Mouse (Mus musculus): ENCODE results near the gene Ccna1. TPM values are rescaled to one million over a fixed set of nuclear protein-coding genes. Genes with fewer than 3 reads are reported as not detected.

The Ccna1 gene
- 0.26 TPM in 1 of 2 replicates, not detected in the other for polyA plus RNA-seq (2012; ENCODE audit: low replicate concordance)

DNA sequence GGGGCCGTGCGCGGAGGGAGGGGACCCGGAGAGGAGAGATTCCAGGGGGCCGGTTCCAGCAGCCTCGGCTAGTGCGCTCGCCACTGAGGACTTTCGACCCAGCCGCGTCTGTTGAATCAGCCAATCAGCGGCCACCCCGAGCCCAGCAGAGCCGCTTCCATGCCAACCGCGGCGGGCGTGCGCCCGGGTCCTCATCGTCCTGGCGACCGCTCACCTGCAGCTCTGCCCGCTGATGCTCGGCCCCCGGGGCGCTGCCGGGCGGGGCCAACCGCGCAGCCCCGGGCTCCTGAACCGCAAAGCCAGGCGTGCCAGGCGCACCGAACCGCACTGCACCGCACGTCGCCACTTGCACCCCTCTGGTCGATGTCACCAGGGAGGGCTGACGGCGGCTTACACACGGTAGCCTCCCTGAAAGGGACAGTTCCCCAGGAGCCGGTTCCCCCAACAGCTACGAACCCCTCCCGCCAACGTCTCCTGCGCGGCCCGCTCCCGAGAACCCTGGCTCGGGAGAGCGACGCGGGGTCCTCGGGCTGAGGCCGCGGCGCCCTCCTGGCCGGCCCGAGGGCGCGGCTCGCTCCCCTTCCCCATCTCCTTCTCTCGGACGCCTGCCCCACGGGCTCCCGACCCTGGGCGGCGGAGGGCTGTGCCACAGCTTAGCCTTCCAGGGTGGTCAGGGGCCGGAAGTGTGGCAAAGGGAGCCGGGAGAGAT, at the start of gene Ccna1:
Gene Ccna1 (minus strand): TSS at position 464 of the 709 bp plus-strand sequence.

Other genes starting within 250 kb of the Ccna1 start
- 41.6 and 67.5 TPM in 2 replicates for gene Rfxap, start 247.7 kb downstream of the Ccna1 start, polyA plus RNA-seq (2012; ENCODE audit: low replicate concordance)
- gene Sertm1, start 139.6 kb downstream of the Ccna1 start, polyA plus RNA-seq (2012; ENCODE audit: low replicate concordance) = not detected in 2 replicates
- gene Spg20, start 56.6 kb upstream of the Ccna1 start, polyA plus RNA-seq (2012; ENCODE audit: low replicate concordance) = 8.9 and 9.8 TPM in 2 replicates
- not detected in 2 replicates for gene Ccdc169, start 81.8 kb upstream of the Ccna1 start, polyA plus RNA-seq (2012; ENCODE audit: low replicate concordance)
- not detected in 2 replicates for gene Sohlh2, start 126.5 kb upstream of the Ccna1 start, polyA plus RNA-seq (2012; ENCODE audit: low replicate concordance)
- gene Dclk1, start 186.9 kb upstream of the Ccna1 start, polyA plus RNA-seq (2012; ENCODE audit: low replicate concordance) = 0.36 and 0.99 TPM in 2 replicates

All from leukemia stem cell, adult 10-12 weeks (primary cell).